Mouse (Mus musculus) neural tube, embryonic 13.5 days (tissue): Measurements from ENCODE around the gene Hnf4a. TPM values are rescaled to one million over a fixed set of nuclear protein-coding genes. Genes with fewer than 3 reads are reported as not detected.
"Not testable (repeated sequence)": the region's sequence is repeated elsewhere in the genome, so short reads cannot be mapped to it uniquely, and the experiment has no call there.

Source experiments
- ATAC-seq: fragments of 200-750 bp; cut with Nextera tagmentation; 2 replicates; pipeline ENCODE4 v1.8.0; 2017; ENCODE audit warnings: low read depth, mild to moderate bottlenecking, moderate TSS enrichment, moderate library complexity
- H3K27ac ChIP-seq: fragments of 300-500 bp; sonication (generic); replicated peaks from 2 replicates; pipeline ENCODE4 v1.5.1; 2015; ENCODE audit warnings: moderate library complexity, mild to moderate bottlenecking, inconsistent platforms
- H3K27me3 ChIP-seq: fragments of 300-500 bp; sonication (generic); 2 replicates; pipeline ENCODE4 v1.6.1; 2015; ENCODE audit warnings: mild to moderate bottlenecking, inconsistent platforms
- H3K36me3 ChIP-seq: fragments of 300-500 bp; sonication (generic); 2 replicates; pipeline ENCODE4 v1.6.1; 2015; ENCODE audit warnings: mild to moderate bottlenecking, inconsistent platforms
- H3K4me1 ChIP-seq: fragments of 300-500 bp; sonication (generic); replicated peaks from 2 replicates; pipeline ENCODE4 v1.6.1; 2015; ENCODE audit warnings: inconsistent platforms
- H3K4me2 ChIP-seq: fragments of 300-500 bp; sonication (generic); 2 replicates; pipeline ENCODE4 v1.6.1; 2015; ENCODE audit warnings: inconsistent platforms, mild to moderate bottlenecking, moderate library complexity
- H3K4me3 ChIP-seq: fragments of 300-500 bp; sonication (generic); 2 replicates; pipeline ENCODE4 v1.5.1; 2015; ENCODE audit warnings: mild to moderate bottlenecking, inconsistent platforms
- H3K9ac ChIP-seq: fragments of 300-500 bp; sonication (generic); 2 replicates; pipeline ENCODE4 v1.6.1; 2015; ENCODE audit warnings: moderate library complexity, mild to moderate bottlenecking, inconsistent platforms
- H3K9me3 ChIP-seq: fragments of 300-500 bp; sonication (generic); 2 replicates; pipeline ENCODE4 v1.6.1; 2016; ENCODE audit warnings: inconsistent platforms
- WGBS: fragments of 180-500 bp; shearing (Covaris S2); methylation state at CpG from one replicate; pipeline ENCODE4 v1.1.7; 2015; 5-methylcytosine and 5-hydroxymethylcytosine counted together
- polyA plus RNA-seq: library from polyadenylated mRNA; unstranded; fragments of >200 nt; fragmentation: Nextera tagmentation; extraction: Ambion mirVana; gene quantifications from 2 replicates; pipeline ENCODE4 v1.2.1, GENCODE M21; 2015

The Hnf4a gene
- polyA plus RNA-seq, 1 experiment from 2014 or later, result not detected

GRCm38 (mm10) chr2:163617232-163617863, 110.7 kb downstream of the Hnf4a start:
- H3K27ac ChIP-seq, result no peak overlapping the region
- no peaks in the 10 kb centered on the region for H3K4me1 ChIP-seq
- H3K4me3 ChIP-seq, result no peak overlapping the region
- H3K36me3 ChIP-seq, result peaks cover 99% of the 10 kb centered on the region
- H3K27me3 ChIP-seq, result no peaks in the 10 kb centered on the region
- H3K4me2 ChIP-seq, result no peak overlapping the region
- no peak for ATAC-seq
- H3K9ac ChIP-seq, result no peak overlapping the region
- no peaks in the 10 kb centered on the region for H3K9me3 ChIP-seq
- WGBS, result 86% methylated on average over 3 of the region's 3 CpGs

- no peaks in the 10 kb centered on the region for H3K9me3 ChIP-seq
- H3K27me3 ChIP-seq, result no peaks in the 10 kb centered on the region
- H3K4me2 ChIP-seq, result no peak overlapping the region
- H3K27ac ChIP-seq, result no peak overlapping the region
- H3K4me3 ChIP-seq, result no peak overlapping the region
- no peaks in the 10 kb centered on the region for H3K4me1 ChIP-seq
- 96% methylated on average over 4 of the region's 4 CpGs for WGBS
- peaks cover 99% of the 10 kb centered on the region for H3K36me3 ChIP-seq
- ATAC-seq, result no peak
- no peak overlapping the region for H3K9ac ChIP-seq
Observed at GRCm38 (mm10) chr2:163617874-163618273, 111.3 kb downstream of the Hnf4a start.

- Histone ChIP-seq H3K4me1 (no peaks in the 10 kb centered on the region), H3K27ac (no peak overlapping the region), H3K36me3 (peaks cover 95% of the 10 kb centered on the region), H3K4me2 (no peak overlapping the region), H3K4me3 (no peak overlapping the region), H3K9ac (no peak overlapping the region), H3K27me3 (no peaks in the 10 kb centered on the region), H3K9me3 (no peaks in the 10 kb centered on the region)
- WGBS, result 92% methylated on average over 8 of the region's 8 CpGs
- no peak for ATAC-seq
Observed at GRCm38 (mm10) chr2:163620451-163620850, 113.8 kb downstream of the Hnf4a start.

GRCm38 (mm10) chr2:163621401-163621800, 114.8 kb downstream of the Hnf4a start:
- H3K9ac ChIP-seq, result not testable (repeated sequence)

More at GRCm38 (mm10) chr2:163621401-163621800, 114.8 kb downstream of the Hnf4a start:
- not testable (repeated sequence) for H3K4me2 ChIP-seq, H3K27ac ChIP-seq, H3K27me3 ChIP-seq, ATAC-seq, H3K9me3 ChIP-seq, H3K4me1 ChIP-seq, H3K4me3 ChIP-seq
- 92% methylated on average over 3 of the region's 3 CpGs for WGBS
- H3K36me3 ChIP-seq, result peaks cover 95% of the 10 kb centered on the region

Other genes starting within 250 kb of the Hnf4a start
- gene Jph2, start 108.8 kb upstream of the Hnf4a start, polyA plus RNA-seq, result 0.57 and 0.84 TPM in 2 replicates
- 74.5 and 83.4 TPM in 2 replicates for gene Oser1, start 82.1 kb upstream of the Hnf4a start, polyA plus RNA-seq
- 115 and 117 TPM in 2 replicates for gene Gdap1l1, start 68.3 kb upstream of the Hnf4a start, polyA plus RNA-seq
- gene Fitm2, start 34.2 kb upstream of the Hnf4a start, polyA plus RNA-seq, result 15.0 and 16.5 TPM in 2 replicates
- not detected in 2 replicates for gene R3hdml, start 14.5 kb upstream of the Hnf4a start, polyA plus RNA-seq
- gene Ttpal, start 95.5 kb downstream of the Hnf4a start, polyA plus RNA-seq, result 39.2 and 42.2 TPM in 2 replicates
- gene Serinc3, start 138.3 kb downstream of the Hnf4a start, polyA plus RNA-seq, result 36.8 and 39.1 TPM in 2 replicates
- 116 and 123 TPM in 2 replicates for gene Pkig, start 151.6 kb downstream of the Hnf4a start, polyA plus RNA-seq
- gene Ada, start 243.4 kb downstream of the Hnf4a start, polyA plus RNA-seq, result 1.9 and 2.5 TPM in 2 replicates